Mouse (Mus musculus): Measurements from ENCODE around the gene Gabarapl2.

Gabarapl2 gene

GRCm38 (mm10) chr8:111967246-111967870 is 26.9 kb downstream of the Gabarapl2 start:
- DNase-seq (ENCODE audit: low read depth, low spot score) = peak; percentile 73

GRCm38 (mm10) chr8:111968541-111968940 is 28.0 kb downstream of the Gabarapl2 start:
- DNase-seq (ENCODE audit: low read depth, low spot score) = no peak

- DNase-seq (ENCODE audit: low read depth, low spot score) = no peak
Observed at GRCm38 (mm10) chr8:111968991-111969390, 28.5 kb downstream of the Gabarapl2 start.

GRCm38 (mm10) chr8:111974138-111974537 is 33.6 kb downstream of the Gabarapl2 start:
- DNase-seq (ENCODE audit: low read depth, low spot score) = peak; percentile 54

- no peak for DNase-seq (ENCODE audit: low read depth, low spot score)
Observed at GRCm38 (mm10) chr8:111975706-111976105, 35.2 kb downstream of the Gabarapl2 start.

- peak; percentile 75 for DNase-seq (ENCODE audit: low read depth, low spot score)
Observed at GRCm38 (mm10) chr8:111976326-111976725, 35.8 kb downstream of the Gabarapl2 start.

- DNase-seq (ENCODE audit: low read depth, low spot score) = no peak
Observed at GRCm38 (mm10) chr8:111978147-111978546, 37.6 kb downstream of the Gabarapl2 start.

- peak; percentile 32 for DNase-seq (ENCODE audit: low read depth, low spot score)
Observed at GRCm38 (mm10) chr8:111982116-111982515, 41.6 kb downstream of the Gabarapl2 start.

- DNase-seq (ENCODE audit: low read depth, low spot score) = no peak
Observed at GRCm38 (mm10) chr8:111984511-111984910, 44.0 kb downstream of the Gabarapl2 start.

- peak; percentile 84 for DNase-seq (ENCODE audit: low read depth, low spot score)
Observed at GRCm38 (mm10) chr8:111989911-111990310, 49.4 kb downstream of the Gabarapl2 start.

GRCm38 (mm10) chr8:111991278-111991677 is 50.8 kb downstream of the Gabarapl2 start:
- no peak for DNase-seq (ENCODE audit: low read depth, low spot score)

GRCm38 (mm10) chr8:111992013-111992702 is 51.7 kb downstream of the Gabarapl2 start, which contains the start of gene Adat1:
Adat1 (minus strand) TSS chr8:111992302.
- DNase-seq (ENCODE audit: low read depth, low spot score) = peak; percentile 89

GRCm38 (mm10) chr8:111992703-111993039 is 52.2 kb downstream of the Gabarapl2 start:
- DNase-seq (ENCODE audit: low read depth, low spot score) = no peak

Measured in CD4-positive helper T cell, adult 2 months (primary cell).